Comparison of ENCODE assay signal across 8 mouse cellular contexts in the genomic region with DNA sequence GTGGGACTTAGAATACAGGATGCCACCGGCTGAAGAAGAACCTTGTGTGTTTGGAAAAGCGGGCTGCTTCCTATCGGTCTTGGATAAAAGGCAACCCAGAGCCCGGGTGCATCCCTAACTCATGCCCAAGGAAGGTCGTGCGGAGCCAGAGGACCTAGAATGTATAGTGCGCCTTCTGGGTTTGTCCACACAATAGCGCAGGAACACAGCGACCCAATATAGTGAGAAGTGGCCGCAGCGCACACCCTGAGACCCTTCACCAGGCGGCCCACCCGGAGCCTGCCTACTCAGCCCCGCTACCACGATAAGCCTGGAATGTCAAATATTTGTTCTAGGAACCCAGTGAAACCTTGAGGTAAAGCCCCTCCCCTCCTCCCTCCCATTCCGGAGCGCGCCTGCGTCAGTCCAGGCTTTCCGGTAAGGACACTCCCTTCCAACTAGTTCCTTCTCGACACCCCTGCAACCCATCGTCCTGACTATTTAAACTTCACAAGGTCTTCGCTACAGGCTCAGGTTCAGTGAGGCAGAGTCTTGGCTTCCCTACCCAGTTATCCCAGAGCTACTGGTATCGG. TPM values are rescaled to one million over a fixed set of nuclear protein-coding genes. Genes with fewer than 3 reads are reported as not detected.
DNase-seq lines count a peak whose midpoint lies in the region; ATAC-seq and TF ChIP-seq lines count a peak whose summit lies in the region.

No protein-coding gene starts in this region.

- peaks cover 15% of the 10 kb centered on the region for H3K4me1 ChIP-seq in heart, embryonic 11.5 days (ENCODE audit: control insufficient read depth, insufficient read depth, low read length)
- H3K4me1 ChIP-seq in kidney, embryonic 14.5 days (ENCODE audit: control insufficient read depth, insufficient read depth, low read length) = peaks cover 17% of the 10 kb centered on the region

- peak overlapping the region; percentile 99 for H3K4me2 ChIP-seq in heart, embryonic 11.5 days
- H3K4me2 ChIP-seq in kidney, embryonic 14.5 days (replicated peaks; ENCODE audit: low read depth, low read length) = peak overlapping the region; percentile 86

- TF ChIP-seq POLR2A in brain, embryonic 14.5 days (IDR thresholded peaks at IDR 0.05; ENCODE audit: borderline replicate concordance, extremely low read depth, insufficient read depth, insufficient read length, poor library complexity, severe bottlenecking) = no peak

- no peaks in the 10 kb centered on the region for H3K9me3 ChIP-seq in heart, embryonic 11.5 days (replicated peaks; ENCODE audit: control insufficient read depth, low read length)
- H3K9me3 ChIP-seq in kidney, embryonic 14.5 days (ENCODE audit: control insufficient read depth, low read length) = no peaks in the 10 kb centered on the region

- peak; percentile 42 for ATAC-seq in heart, embryonic 11.5 days (replicated peaks; ENCODE audit: insufficient number of reproducible peaks, low FRiP score, low TSS enrichment)
- ATAC-seq in kidney, embryonic 14.5 days (ENCODE audit: low FRiP score, low TSS enrichment) = no peak

- H3K9ac ChIP-seq in heart, embryonic 11.5 days (ENCODE audit: low read depth, low read length) = peak overlapping the region; percentile 54
- H3K9ac ChIP-seq in kidney, embryonic 14.5 days (ENCODE audit: low read depth, low read length) = peak overlapping the region; percentile 51

- H3K4me3 ChIP-seq in heart, embryonic 11.5 days (ENCODE audit: low read depth, low read length) = peak overlapping the region; percentile 53
- H3K4me3 ChIP-seq in kidney, embryonic 14.5 days (ENCODE audit: low read length) = peak overlapping the region; percentile 55

- H3K27me3 ChIP-seq in heart, embryonic 11.5 days (ENCODE audit: control insufficient read depth, insufficient read depth, low read length) = peaks cover 36% of the 10 kb centered on the region
- H3K27me3 ChIP-seq in kidney, embryonic 14.5 days (ENCODE audit: control insufficient read depth, insufficient read depth, low read length) = peaks cover 32% of the 10 kb centered on the region

- H3K36me3 ChIP-seq in heart, embryonic 11.5 days (ENCODE audit: control insufficient read depth, insufficient read depth, low read length) = no peaks in the 10 kb centered on the region
- no peaks in the 10 kb centered on the region for H3K36me3 ChIP-seq in kidney, embryonic 14.5 days (ENCODE audit: control insufficient read depth, insufficient read depth, low read length)

- DNase-seq in thymus, postnatal 36 days = peak; percentile 39 to 47
- DNase-seq in thymus, postnatal 10 days (ENCODE audit: low spot score in 2 of 2) = no peak
- DNase-seq in brain, embryonic 14.5 days (ENCODE audit: low read depth) = peak; percentile 56
- DNase-seq in lung, postnatal 14 days = peak; percentile 79
- peak; percentile 55 for DNase-seq in right cerebral cortex, postnatal 25 days
- DNase-seq in layer of hippocampus, adult 9-11 months = no peak

- H3K27ac ChIP-seq in heart, embryonic 11.5 days (ENCODE audit: low read depth, low read length) = peak overlapping the region; percentile 35
- H3K27ac ChIP-seq in kidney, embryonic 14.5 days (ENCODE audit: low read depth, low read length) = no peak overlapping the region

- under 1% methylated on average over 24 of the region's 24 CpGs for WGBS in heart, embryonic 11.5 days (ENCODE audit: insufficient replicate concordance)
- WGBS in kidney, embryonic 14.5 days = under 1% methylated on average over 24 of the region's 24 CpGs

- no peak for TF ChIP-seq CTCF in brain, embryonic 14.5 days (IDR thresholded peaks at IDR 0.05; ENCODE audit: borderline replicate concordance, extremely low read depth, insufficient read depth, insufficient read length)

RNA-seq across cellular contexts. Expression of a gene that starts 1.2 kb away (rescaled TPM):
- polyA plus RNA-seq in brain, embryonic 14.5 days (2012; rRNA removed) = 1.3 and 1.5 TPM in 2 replicates
- polyA plus RNA-seq in heart, embryonic 11.5 days (2014; fragmentation: Nextera tagmentation; extraction: Ambion mirVana) = 1.3 and 1.4 TPM in 2 replicates
- 5.6 and 9.1 TPM in 2 replicates for polyA plus RNA-seq in kidney, embryonic 14.5 days (2014; fragmentation: Nextera tagmentation; extraction: Ambion mirVana)

RNA-seq across cellular contexts. Expression of a gene that starts 12.2 kb away (rescaled TPM):
- polyA plus RNA-seq in brain, embryonic 14.5 days (2012; rRNA removed) = 12.7 and 16.1 TPM in 2 replicates
- 3.0 and 7.2 TPM in 2 replicates for polyA plus RNA-seq in heart, embryonic 11.5 days (2014; fragmentation: Nextera tagmentation; extraction: Ambion mirVana)
- 2.7 and 6.6 TPM in 2 replicates for polyA plus RNA-seq in kidney, embryonic 14.5 days (2014; fragmentation: Nextera tagmentation; extraction: Ambion mirVana)

RNA-seq across cellular contexts. Expression of a gene that starts 30.7 kb away (rescaled TPM):
- polyA plus RNA-seq in brain, embryonic 14.5 days (2012; rRNA removed) = 56.7 and 65.4 TPM in 2 replicates
- polyA plus RNA-seq in heart, embryonic 11.5 days (2014; fragmentation: Nextera tagmentation; extraction: Ambion mirVana) = 64.5 and 67.4 TPM in 2 replicates
- polyA plus RNA-seq in kidney, embryonic 14.5 days (2014; fragmentation: Nextera tagmentation; extraction: Ambion mirVana) = 87.4 and 90.3 TPM in 2 replicates

Comparison
In these comparisons a context has a peak if more than half of its experiments do, and no peak if none do; other contexts are left out.
1. DNase-seq: peak in thymus, postnatal 36 days (2 of 2), brain, embryonic 14.5 days (single experiment), lung, postnatal 14 days (single experiment) and right cerebral cortex, postnatal 25 days (single experiment); none in thymus, postnatal 10 days (0 of 2) and layer of hippocampus, adult 9-11 months (single experiment).